Mouse (Mus musculus) heart, adult 2 months (tissue): Measurements from ENCODE around the gene Nudt17.

ENCODE experiments used
- CTCF ChIP-seq: fragments of 200-600 bp; IDR thresholded peaks from 2 replicates; pipeline ENCODE4 v1.8.1; 2022; ENCODE audit warnings: antibody characterized with exemption, mild to moderate bottlenecking, moderate library complexity
- EP300 ChIP-seq: fragments of 200-500 bp; IDR thresholded peaks from 2 replicates; pipeline ENCODE4 v1.6.1; 2011; ENCODE audit warnings: low read depth, low read length, control low read depth; ENCODE audit not compliant: insufficient read depth
- POLR2A ChIP-seq: fragments of 200-500 bp; IDR thresholded peaks from 2 replicates; pipeline ENCODE4 v1.6.1; 2011; ENCODE audit warnings: mild to moderate bottlenecking, low read depth, low read length, control low read depth; ENCODE audit not compliant: insufficient read depth

DNA sequence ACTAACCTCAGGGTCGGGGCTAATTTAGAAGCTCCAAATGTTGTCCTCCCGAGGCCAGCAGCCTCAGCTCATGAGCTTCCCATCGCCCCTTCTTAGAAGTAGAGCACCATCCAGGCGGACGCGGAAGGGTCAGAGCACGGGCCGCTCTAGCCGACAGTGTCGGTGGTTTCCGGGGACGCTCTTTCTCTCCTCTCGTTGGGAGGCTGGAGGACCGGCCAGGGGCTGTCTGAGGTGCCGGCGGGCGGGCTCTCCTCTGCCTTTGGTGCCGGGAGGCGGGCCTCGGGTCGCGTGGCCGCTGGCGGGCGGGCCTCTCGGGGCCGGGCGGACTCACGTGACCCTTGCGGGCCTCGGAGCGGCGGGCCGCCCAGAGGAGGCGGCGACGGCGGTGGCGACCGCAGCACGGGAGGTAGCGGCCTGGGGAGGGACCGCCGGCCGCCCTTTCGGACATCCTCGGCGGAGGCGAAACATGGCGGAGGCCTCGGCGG, 19.0 kb upstream of the Nudt17 start, which contains the start of the genes Polr3c and Rnf115:
- peak; percentile 87 for TF ChIP-seq POLR2A
- TF ChIP-seq CTCF: no peak
- TF ChIP-seq EP300: peak; percentile 67; the same call in 1 of the 2 replicates
